Mouse (Mus musculus) liver, adult 2 months (tissue): Measurements from ENCODE around the gene Tent5c.

Source experiments
- CTCF ChIP-seq: fragments of 200-500 bp; IDR thresholded peaks from 2 replicates; pipeline ENCODE4 v1.5.1; 2011; ENCODE audit warnings: low read depth, low read length, control low read depth
- POLR2A ChIP-seq: fragments of 200-500 bp; IDR thresholded peaks from 2 replicates; pipeline ENCODE4 v1.6.1; 2011; ENCODE audit warnings: low read length, control low read depth; ENCODE audit not compliant: insufficient read depth; ENCODE audit errors: extremely low read depth

DNA sequence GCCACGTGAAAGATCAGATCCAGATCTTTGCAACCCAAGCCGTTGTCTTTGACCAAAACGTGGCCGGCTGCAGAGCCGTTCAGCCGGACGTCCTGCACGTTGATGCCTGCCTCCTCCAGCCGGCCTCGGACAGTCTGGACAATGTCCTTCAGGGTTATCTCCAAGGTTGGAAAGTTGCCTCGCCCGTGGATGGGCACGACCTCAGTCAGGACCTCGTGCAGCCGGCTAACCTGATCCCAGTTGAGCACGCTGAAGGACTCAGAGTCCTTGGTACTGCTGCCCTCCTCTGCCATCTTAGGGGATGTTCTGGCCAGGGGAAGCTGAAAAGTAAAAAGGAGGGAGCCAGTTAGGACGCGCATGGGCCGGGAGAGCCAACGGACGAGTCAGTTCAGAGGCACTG lies 16.0 kb downstream of the Tent5c start:
- TF ChIP-seq CTCF (no peak), POLR2A (no peak)
